Mouse (Mus musculus): Measurements from ENCODE around the gene Phtf1. TPM values are rescaled to one million over a fixed set of nuclear protein-coding genes. Genes with fewer than 3 reads are reported as not detected.

Gene Phtf1
- 21.8 TPM in 2 replicates for polyA plus RNA-seq (2011; ENCODE audit: insufficient read depth, insufficient read length, low read depth, missing spikeins)

DNA sequence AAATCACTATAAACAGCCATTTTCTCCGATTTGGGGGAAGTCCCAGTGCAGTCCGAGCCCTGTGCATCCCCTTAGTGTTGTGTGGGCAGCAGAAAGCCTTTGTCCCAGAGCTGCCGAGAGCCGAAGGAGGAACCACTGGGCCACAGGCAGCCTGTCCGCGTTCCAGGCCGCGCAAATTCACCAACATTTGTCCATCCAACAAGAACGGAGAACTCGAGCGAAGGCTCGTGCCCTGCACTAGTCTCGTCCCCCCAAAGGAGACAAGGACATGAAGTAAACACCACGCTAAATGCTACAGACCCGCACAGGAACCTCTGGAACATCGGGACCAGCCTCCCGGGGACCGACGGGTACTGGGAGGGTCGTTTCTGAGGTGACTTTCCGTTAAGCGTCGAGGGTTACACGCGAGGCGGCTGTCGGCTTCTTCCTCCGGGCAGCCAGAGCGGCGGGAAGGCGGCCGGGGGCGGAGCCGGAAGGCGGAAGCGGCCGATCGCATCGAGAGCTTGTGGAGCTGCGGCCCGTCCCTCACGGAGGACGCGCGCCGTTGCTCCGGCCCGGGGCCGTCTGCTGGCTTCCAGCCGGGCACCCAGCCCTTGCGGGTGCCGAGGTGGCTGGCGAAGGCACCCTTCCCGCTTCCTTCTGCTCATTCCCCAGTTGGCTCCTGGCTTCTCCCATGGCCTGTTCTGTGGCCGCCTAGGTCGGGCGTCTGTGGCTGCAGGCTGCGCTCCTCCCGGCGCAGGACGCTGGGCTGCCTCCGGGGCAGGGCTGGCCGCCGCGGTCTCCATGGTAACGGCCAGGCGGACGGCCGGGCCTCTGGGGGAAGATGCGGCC lies at the start of gene Phtf1:
Gene Phtf1 (plus strand): TSS at position 250 of the 831 bp plus-strand sequence.
- Histone ChIP-seq H3K9me3 (replicated peaks; ENCODE audit: control insufficient read depth, insufficient read depth, low read length, poor library complexity, severe bottlenecking) (no peaks in the 10 kb centered on the region), H3K27ac (ENCODE audit: insufficient read depth, low read length) (peak within 1 kb of the TSS; percentile 19; the same call in 1 of the 2 replicates), H3K36me3 (ENCODE audit: control insufficient read depth, insufficient read depth, low read length, poor library complexity, severe bottlenecking) (no peaks in the 10 kb centered on the region; the same call in 1 of the 2 replicates), H3K27me3 (ENCODE audit: control insufficient read depth, insufficient read depth, low read length, poor library complexity, severe bottlenecking) (no peaks in the 10 kb centered on the region), H3K4me3 (ENCODE audit: low read depth, low read length) (peak within 1 kb of the TSS; percentile 76), H3K9ac (ENCODE audit: low read depth, poor library complexity, severe bottlenecking) (peak within 1 kb of the TSS; percentile 42), H3K4me1 (ENCODE audit: control insufficient read depth, insufficient read depth, low read length) (no peaks in the 10 kb centered on the region)
- TF ChIP-seq EP300 (IDR thresholded peaks at IDR 0.05; ENCODE audit: insufficient read depth, low read depth, low read length) (no peak), POLR2A (IDR thresholded peaks at IDR 0.05; ENCODE audit: insufficient read depth, low read length) (peak; percentile 48), CTCF (IDR thresholded peaks at IDR 0.05; ENCODE audit: low read depth, low read length) (no peak)

DNA sequence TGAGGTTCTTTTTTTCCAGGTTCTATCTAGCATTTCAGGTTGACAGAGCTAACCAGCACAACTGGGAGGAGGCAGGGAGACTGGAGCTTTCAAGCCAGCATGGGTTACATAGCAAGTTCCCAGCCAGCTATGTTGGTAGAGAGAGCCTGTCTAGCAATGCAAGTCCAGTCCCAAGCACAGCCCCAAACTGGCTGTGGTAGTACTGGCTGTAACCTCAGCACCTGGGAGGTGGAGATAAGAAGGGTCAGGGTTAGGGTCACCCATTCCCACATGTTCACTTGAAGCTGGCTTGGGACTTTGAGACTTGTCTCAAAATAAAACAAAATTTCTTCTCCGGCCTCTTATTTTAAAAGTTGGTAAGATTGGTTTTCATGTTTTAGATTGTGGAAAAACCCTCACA lies 47.8 kb upstream of the Phtf1 start:
- TF ChIP-seq CTCF (IDR thresholded peaks at IDR 0.05; ENCODE audit: low read depth, low read length) (no peak), POLR2A (IDR thresholded peaks at IDR 0.05; ENCODE audit: insufficient read depth, low read length) (no peak), EP300 (IDR thresholded peaks at IDR 0.05; ENCODE audit: insufficient read depth, low read depth, low read length) (no peak)
- Histone ChIP-seq H3K27me3 (ENCODE audit: control insufficient read depth, insufficient read depth, low read length, poor library complexity, severe bottlenecking) (no peaks in the 10 kb centered on the region), H3K36me3 (ENCODE audit: control insufficient read depth, insufficient read depth, low read length, poor library complexity, severe bottlenecking) (peaks cover 5% of the 10 kb centered on the region)

DNA sequence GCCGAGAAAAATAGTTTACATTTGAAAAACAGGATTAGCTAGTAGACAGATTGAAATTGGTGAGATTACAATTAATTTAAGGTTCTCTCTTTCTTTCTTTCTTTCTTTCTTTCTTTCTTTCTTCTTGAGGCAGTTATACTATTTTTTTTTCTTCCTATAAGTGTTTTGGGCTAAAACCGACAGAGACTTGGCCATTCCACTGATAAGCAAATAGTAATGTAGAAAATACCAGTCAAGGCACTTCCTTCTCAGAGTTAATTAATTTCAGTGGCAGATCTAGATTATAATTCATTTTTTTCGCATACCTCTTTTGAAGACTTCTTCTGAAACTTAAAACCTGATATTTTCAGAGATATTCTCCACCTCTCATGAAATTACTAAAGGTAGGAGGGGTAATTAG lies 42.6 kb upstream of the Phtf1 start:
- TF ChIP-seq EP300 (IDR thresholded peaks at IDR 0.05; ENCODE audit: insufficient read depth, low read depth, low read length), result no peak
- TF ChIP-seq POLR2A (IDR thresholded peaks at IDR 0.05; ENCODE audit: insufficient read depth, low read length), result no peak
- TF ChIP-seq CTCF (IDR thresholded peaks at IDR 0.05; ENCODE audit: low read depth, low read length), result no peak
- no peak overlapping the region for H3K27ac ChIP-seq (ENCODE audit: insufficient read depth, low read length)
- H3K9ac ChIP-seq (ENCODE audit: low read depth, poor library complexity, severe bottlenecking), result no peak overlapping the region
- H3K36me3 ChIP-seq (ENCODE audit: control insufficient read depth, insufficient read depth, low read length, poor library complexity, severe bottlenecking), result peaks cover 10% of the 10 kb centered on the region
- no peaks in the 10 kb centered on the region for H3K27me3 ChIP-seq (ENCODE audit: control insufficient read depth, insufficient read depth, low read length, poor library complexity, severe bottlenecking)
- no peaks in the 10 kb centered on the region for H3K9me3 ChIP-seq (replicated peaks; ENCODE audit: control insufficient read depth, insufficient read depth, low read length, poor library complexity, severe bottlenecking)
- no peak overlapping the region for H3K4me3 ChIP-seq (ENCODE audit: low read depth, low read length)
- no peaks in the 10 kb centered on the region for H3K4me1 ChIP-seq (ENCODE audit: control insufficient read depth, insufficient read depth, low read length)

More for the DNA sequence above, 47.8 kb upstream of the Phtf1 start:
- Histone ChIP-seq H3K4me1 (ENCODE audit: control insufficient read depth, insufficient read depth, low read length) (peaks cover 3% of the 10 kb centered on the region), H3K9me3 (replicated peaks; ENCODE audit: control insufficient read depth, insufficient read depth, low read length, poor library complexity, severe bottlenecking) (no peaks in the 10 kb centered on the region), H3K4me3 (ENCODE audit: low read depth, low read length) (no peak overlapping the region), H3K27ac (ENCODE audit: insufficient read depth, low read length) (no peak overlapping the region), H3K9ac (ENCODE audit: low read depth, poor library complexity, severe bottlenecking) (no peak overlapping the region)

DNA sequence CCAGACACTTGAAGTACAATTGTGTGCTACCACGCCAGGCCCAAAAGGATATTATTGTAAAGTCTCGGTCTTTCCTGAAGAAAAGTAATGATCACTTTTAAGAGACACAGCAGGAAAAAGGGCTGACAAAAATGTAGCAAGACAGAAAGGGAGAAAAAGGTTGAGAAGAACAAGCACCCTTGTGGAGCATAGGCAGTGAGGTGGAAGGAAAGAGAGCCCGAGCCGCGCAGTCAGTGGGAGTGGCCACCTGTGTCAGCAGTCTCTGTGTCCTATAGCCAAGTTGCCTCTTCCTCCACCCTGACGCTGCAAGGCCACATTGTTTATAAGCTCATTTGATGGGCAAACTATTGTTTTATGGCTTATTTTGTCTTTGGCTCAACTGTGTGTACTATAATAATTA lies 40.4 kb upstream of the Phtf1 start:
- no peaks in the 10 kb centered on the region for H3K27me3 ChIP-seq (ENCODE audit: control insufficient read depth, insufficient read depth, low read length, poor library complexity, severe bottlenecking)
- H3K4me3 ChIP-seq (ENCODE audit: low read depth, low read length), result no peak overlapping the region
- H3K9me3 ChIP-seq (replicated peaks; ENCODE audit: control insufficient read depth, insufficient read depth, low read length, poor library complexity, severe bottlenecking), result no peaks in the 10 kb centered on the region
- H3K9ac ChIP-seq (ENCODE audit: low read depth, poor library complexity, severe bottlenecking), result no peak overlapping the region
- no peak overlapping the region for H3K27ac ChIP-seq (ENCODE audit: insufficient read depth, low read length)
- no peaks in the 10 kb centered on the region for H3K4me1 ChIP-seq (ENCODE audit: control insufficient read depth, insufficient read depth, low read length)
- TF ChIP-seq CTCF (IDR thresholded peaks at IDR 0.05; ENCODE audit: low read depth, low read length) (no peak), EP300 (IDR thresholded peaks at IDR 0.05; ENCODE audit: insufficient read depth, low read depth, low read length) (no peak), POLR2A (IDR thresholded peaks at IDR 0.05; ENCODE audit: insufficient read depth, low read length) (no peak)
- peaks cover 10% of the 10 kb centered on the region for H3K36me3 ChIP-seq (ENCODE audit: control insufficient read depth, insufficient read depth, low read length, poor library complexity, severe bottlenecking)

DNA sequence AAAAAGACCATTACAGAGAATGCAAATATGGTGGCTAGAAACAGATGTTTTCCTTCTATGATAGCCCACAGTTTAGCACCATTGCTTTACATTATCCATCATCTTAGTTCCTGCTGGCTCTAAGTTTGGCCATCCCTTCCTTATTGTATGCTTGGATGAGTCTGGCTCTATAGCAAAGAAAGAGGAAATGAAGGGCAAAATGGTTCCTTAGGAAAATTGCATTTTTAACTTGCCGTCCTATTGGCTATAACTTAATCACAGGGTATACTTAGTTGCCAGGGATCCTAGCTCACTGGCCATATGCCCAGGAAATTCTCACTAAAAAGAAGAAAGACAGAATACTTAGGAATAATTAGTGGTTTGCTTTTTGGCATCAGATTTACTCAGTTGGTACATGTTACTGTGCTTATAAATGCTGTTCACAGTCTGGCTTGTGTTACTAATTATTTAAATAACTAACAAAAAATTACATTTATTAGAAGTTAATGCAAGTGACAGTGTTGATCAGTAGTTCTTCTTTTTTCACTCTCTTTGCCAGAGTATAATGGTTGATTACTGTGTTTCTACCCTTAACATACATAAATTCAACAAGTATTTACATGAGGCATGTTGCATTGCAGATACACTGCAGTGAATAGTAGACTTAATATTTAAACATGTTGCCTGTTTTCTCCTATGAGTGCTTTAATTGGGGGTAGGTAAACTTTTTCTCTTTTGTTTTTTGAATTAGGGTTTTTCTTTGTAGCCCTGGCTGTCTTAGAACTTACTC lies 22.9 kb upstream of the Phtf1 start:
- H3K4me1 ChIP-seq (ENCODE audit: control insufficient read depth, insufficient read depth, low read length), result no peaks in the 10 kb centered on the region
- H3K9ac ChIP-seq (ENCODE audit: low read depth, poor library complexity, severe bottlenecking), result no peak overlapping the region
- no peaks in the 10 kb centered on the region for H3K9me3 ChIP-seq (replicated peaks; ENCODE audit: control insufficient read depth, insufficient read depth, low read length, poor library complexity, severe bottlenecking)
- H3K4me3 ChIP-seq (ENCODE audit: low read depth, low read length), result no peak overlapping the region
- no peaks in the 10 kb centered on the region for H3K36me3 ChIP-seq (ENCODE audit: control insufficient read depth, insufficient read depth, low read length, poor library complexity, severe bottlenecking)
- no peak overlapping the region for H3K27ac ChIP-seq (ENCODE audit: insufficient read depth, low read length)
- no peak for TF ChIP-seq POLR2A (IDR thresholded peaks at IDR 0.05; ENCODE audit: insufficient read depth, low read length)
- TF ChIP-seq EP300 (IDR thresholded peaks at IDR 0.05; ENCODE audit: insufficient read depth, low read depth, low read length), result no peak
- no peak for TF ChIP-seq CTCF (IDR thresholded peaks at IDR 0.05; ENCODE audit: low read depth, low read length)
- no peaks in the 10 kb centered on the region for H3K27me3 ChIP-seq (ENCODE audit: control insufficient read depth, insufficient read depth, low read length, poor library complexity, severe bottlenecking)
